Mouse (Mus musculus): ENCODE data around the gene Zfp385b.

Zfp385b gene

DNA sequence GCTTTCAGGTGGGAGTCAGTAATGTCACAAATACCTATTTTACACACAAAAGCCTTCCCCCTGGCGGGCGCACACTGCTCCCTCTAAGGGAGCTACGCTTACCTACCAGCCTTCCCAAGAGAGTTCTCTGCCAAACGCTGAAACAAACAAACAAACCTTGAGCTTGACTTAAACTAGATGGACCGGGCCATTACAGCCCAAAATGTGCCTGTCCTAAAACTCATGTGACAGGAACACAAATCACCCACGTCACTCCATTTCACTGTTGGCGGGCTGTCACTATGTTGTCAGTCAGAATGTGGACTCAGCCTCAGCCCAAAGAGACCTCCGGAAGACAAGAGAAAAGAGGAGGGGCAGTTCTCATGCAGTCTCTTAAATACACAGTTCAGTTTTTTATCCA lies 300.7 kb downstream of the Zfp385b start:
- DNase-seq (ENCODE audit: low spot score in 2 of 2) = no peak

DNA sequence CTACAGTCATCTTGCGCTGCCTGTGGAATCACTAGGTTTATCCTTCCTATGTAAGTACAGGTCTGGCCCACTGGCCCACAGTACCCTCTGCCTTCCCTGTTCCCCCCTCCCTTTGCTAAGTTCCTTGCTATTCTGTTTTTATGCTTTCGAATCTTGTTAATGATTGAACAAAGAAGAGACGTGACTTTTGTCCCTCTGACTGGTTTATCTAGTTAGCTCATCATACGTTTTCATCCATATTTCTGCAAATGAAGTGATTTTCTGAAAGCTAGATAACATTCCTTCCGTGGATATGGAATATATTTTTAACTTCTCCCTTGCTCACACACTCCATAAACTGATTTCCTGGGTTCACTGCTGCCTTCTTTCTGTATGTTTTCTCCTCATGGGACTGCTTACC lies 302.8 kb downstream of the Zfp385b start:
- DNase-seq (ENCODE audit: low spot score in 2 of 2) = no peak

DNA sequence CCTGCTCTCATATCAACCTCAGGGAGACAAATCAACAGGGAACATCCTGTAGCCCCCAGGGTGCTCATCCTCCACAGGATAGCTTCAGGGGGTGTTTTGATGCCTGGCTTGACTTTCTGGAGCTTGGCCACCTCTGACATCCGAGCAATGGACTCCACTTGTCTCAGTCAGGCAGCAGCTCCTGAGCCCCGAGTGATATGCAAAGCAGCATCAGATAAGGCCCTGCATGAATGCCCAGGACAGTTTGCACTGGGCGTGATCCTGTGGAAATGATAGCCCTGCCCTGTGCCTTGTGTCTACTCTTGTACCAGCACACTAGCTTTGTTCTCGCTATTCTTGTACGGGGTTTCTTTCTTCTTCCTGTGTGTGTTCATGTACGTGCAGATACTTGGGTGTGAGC lies 303.8 kb downstream of the Zfp385b start:
- DNase-seq (ENCODE audit: low spot score in 2 of 2) = no peak

DNA sequence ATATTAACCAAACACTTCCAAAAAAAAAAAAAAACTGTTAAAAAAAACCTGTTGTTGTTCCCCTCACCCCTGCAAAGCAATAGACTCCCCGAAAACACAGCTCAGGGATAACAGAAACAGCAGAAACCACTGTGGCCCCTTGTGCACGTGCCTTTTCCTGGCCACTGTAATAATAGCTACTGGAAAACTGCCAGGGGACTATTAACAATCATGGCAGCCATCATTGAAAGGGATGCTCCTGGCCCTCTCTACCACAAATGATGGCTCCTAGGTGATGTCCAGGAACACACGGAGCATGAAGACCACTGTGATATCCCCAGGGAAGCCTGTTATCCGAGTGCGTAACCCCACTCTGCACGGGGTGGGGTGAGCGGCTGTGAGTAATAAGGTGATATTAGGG lies 304.4 kb downstream of the Zfp385b start:
- no peak for DNase-seq (ENCODE audit: low spot score in 2 of 2)

DNA sequence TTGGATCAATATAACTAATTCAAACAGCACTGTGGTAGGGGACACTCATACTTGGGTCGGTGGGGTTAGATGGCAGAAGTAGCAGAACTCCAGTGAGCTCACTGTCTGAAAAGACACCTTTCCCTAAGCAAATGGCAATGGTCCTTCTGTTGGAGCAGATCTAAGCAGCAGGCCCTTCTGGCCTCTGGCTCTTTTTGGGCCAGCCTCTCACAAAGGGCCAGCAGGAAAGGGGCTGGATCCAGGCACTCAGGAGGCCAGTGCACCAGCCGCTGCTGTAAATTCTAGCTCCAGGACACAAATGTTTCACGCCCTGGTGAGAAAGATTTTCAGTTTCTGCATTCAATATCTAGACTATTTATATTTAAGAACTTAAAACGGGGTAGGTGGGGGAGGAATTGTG lies 305.0 kb downstream of the Zfp385b start:
- DNase-seq (ENCODE audit: low spot score in 2 of 2) = no peak

DNA sequence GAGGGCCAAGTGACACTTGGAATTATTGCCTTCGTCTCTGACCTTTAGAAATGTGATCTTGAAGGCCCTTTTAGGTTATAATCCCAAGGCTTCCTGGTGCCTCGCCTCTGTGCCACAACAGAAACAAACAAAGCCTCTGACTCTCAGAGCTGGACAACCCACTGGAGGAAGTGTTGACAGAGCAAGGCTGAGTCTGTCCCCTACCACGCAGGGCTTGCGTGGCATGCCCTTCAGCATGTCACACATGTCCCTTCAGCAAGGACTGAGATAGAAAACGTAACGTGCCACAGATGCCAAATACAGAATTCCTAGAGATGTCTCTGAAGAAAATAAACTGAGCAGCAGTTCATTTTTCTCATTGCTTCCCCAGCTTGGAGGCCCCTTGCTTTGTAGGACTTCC lies 310.7 kb downstream of the Zfp385b start:
- no peak for DNase-seq (ENCODE audit: low spot score in 2 of 2)

DNA sequence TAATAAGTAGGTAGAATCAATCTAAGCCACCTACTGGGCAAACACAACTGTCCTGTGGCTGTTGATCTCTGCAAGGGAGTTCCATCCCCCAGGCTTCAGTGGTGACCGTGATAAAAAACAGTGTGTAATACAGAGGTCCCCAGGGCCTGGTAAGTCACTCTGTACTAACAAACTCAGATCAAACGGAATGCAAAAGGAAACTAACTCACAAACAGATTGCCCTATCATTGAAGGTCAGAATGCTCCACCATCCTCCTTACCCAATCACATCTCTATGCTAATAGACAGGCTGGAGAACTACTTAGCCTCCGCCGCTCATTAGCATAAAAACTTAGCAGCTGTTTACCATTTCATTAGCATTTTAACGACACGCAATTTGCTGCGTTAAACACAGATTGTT lies 313.1 kb downstream of the Zfp385b start:
- no peak for DNase-seq (ENCODE audit: low spot score in 2 of 2)

DNA sequence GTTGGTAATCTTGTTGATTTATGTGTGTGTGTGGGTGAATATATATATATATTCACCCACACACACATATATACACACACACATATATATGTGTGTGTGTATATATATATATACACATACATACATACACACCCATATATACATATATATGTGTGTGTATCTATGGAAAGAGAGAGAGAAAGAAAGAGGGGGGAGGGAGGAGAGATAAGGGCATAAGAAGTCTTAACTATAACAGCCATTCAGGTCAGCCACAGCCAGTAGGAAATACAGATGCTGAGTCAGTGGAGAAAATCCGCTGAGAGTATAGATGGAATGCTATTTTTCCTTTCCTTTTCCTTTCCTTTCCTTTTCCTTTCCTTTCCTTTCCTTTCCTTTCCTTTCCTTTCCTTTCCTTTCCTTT lies 313.8 kb downstream of the Zfp385b start:
- no peak for DNase-seq (ENCODE audit: low spot score in 2 of 2)

DNA sequence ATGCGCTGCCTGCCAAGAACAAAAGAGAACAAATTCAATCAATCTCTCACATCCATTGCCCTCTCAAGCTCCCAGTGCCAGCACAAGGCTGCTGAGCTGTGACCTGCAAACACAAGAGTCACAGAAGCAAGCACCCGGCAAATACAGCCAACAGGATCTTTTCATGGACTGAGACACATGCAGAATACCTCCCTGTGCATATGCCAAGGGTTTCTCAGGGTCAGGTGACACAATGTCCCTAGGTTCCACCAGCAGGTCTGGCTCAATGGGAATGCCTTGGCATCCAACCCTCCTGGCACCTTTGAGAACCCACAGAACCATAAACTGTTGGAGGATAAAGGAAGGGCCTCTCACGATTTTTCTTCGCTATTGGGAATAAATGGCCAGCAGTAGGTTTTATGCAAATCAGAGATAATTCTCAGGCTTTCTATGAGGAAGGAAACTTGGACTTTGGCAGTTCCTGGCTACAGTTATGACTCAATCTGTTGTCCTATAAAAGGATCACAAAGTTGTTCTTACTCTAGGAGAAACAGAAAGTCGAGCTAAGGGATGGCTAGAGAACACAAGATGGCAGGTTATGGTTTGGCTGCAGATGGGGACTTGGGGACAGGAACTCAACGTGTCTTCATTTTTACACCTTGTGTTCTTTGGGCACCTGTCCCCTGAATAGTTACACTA lies 315.6 kb downstream of the Zfp385b start:
- no peak for DNase-seq (ENCODE audit: low spot score in 2 of 2)

DNA sequence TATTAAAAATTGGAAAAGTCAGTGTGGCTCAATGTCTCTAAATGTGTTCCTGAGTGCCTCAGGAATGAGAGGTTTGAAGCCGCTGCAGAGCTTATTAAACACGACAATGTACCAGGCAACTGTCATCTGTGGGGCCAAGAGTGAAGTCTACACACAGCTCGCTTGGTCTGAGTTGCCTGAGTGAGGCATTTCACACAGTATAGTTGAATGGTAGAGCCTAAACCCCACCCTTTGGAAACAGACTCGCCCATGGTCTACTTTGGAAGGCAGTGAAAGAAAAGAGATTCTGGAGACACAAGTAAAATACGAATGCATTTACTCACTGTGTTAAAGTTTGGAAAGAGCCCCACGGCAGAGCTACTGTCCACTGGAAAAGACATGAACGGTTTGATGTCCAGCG lies 316.2 kb downstream of the Zfp385b start:
- no peak for DNase-seq (ENCODE audit: low spot score in 2 of 2)

DNA sequence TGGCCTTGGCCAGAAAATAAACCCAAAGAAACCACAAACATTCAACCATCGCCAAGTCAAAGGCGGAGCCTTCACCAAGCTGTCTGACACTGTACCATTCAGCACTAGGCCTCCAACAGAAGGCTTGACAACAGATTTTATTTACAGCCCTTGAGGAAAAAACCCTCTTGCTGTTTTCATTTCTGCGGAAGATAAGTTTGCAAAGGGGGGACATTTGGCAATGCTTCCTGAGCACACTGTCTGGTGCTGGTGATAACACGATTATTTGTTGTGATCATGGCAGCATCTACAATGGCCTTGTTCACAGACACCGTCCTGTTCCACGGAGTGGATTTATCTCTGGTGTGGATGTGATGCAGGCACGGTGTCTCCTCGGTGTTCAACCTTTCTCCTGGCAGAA lies 317.0 kb downstream of the Zfp385b start:
- no peak for DNase-seq (ENCODE audit: low spot score in 2 of 2)

DNA sequence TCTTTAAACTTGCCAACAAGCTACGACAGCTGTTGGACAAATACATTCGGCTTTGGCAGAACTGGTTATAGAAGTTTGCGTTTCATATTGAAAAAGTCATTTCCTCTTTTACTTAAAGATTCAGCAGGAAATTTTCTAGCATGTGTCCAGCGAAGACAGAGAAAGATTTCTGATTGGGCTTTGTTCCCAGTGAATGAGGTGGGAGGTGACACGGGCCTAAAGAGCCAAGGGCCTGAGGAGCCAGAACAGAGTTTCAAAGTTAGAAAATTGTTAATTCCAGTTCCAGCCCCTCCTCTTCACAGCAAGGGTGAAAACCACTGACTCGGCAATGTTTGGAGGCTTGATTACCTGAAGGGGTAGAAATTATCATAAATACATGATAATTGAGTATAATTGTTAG lies 319.0 kb downstream of the Zfp385b start:
- DNase-seq (ENCODE audit: low spot score in 2 of 2) = no peak

DNA sequence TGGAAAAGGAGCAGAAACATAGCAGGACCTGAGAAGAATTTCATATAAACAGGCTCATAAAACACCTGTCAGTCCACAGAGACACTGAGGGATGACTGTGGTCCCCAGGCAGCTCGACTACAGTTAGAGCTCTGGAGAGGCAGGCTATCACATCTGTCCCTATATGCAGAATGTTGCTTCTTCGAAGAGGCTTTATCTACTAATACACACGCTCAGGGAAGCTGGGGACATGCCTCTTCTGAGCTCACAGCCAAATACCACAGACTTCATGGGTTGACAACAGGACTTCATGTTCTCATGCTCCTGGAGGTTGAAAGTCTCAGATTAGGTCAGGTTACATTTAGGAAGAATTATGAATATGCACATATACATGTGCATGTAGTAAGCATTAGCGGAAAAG lies 321.1 kb downstream of the Zfp385b start:
- no peak for DNase-seq (ENCODE audit: low spot score in 2 of 2)

DNA sequence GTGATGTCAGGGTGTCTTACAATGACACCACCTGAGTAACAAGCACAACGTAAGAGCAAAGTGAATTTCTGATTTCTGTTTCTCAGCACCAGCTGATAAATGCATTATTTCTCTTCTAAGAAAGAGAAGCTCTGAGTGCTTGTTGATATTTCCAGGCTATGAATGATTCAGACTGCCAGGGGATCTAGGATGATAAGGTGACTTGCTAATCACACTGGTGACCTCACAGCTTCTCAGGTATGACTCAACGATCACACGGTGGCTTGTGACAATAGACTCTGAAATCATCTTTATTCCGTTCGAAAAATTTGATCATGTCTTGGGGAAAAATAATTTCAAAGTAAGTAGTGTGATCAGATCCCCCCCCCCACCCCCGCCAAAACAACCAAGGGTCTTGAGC lies 321.5 kb downstream of the Zfp385b start:
- no peak for DNase-seq (ENCODE audit: low spot score in 2 of 2)

DNA sequence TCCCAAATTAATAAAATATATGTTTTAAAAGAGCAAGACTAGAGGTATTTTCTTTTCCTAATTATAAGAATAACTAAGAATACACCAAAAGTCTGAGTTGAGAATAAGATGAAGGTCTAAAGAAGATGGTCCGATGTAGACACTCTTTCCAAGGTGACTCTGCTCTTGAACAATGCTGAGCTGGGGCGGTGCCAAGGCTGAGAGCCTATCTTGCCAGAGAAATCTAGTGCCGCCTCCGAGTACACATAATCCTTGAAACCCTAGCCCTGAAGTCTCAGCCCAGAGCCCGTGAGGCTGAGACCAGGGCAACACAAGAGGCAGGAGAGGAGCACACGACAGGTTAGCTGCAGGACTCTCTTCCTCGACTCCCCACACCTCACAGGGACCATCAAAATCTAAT lies 323.4 kb downstream of the Zfp385b start:
- no peak for DNase-seq (ENCODE audit: low spot score in 2 of 2)

DNA sequence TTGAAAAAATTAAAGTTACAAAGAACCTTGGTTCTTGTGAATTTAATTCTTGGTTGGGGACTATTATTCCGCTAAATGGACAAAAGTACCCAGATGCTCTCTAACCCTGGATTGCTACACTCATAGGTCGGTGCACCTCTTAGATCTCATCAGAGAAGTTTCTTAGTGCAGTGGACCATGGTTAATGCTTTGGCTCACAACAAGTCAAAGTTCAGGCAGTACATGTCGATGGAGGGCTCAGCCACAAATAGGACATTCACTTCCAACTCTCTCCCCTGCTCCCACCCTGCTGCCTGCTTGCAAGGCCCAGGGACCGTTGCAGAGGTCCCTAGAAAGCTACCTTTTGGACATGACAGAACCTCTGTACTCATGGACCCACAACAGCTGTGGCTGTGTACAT lies 324.1 kb downstream of the Zfp385b start:
- no peak for DNase-seq (ENCODE audit: low spot score in 2 of 2)

DNA sequence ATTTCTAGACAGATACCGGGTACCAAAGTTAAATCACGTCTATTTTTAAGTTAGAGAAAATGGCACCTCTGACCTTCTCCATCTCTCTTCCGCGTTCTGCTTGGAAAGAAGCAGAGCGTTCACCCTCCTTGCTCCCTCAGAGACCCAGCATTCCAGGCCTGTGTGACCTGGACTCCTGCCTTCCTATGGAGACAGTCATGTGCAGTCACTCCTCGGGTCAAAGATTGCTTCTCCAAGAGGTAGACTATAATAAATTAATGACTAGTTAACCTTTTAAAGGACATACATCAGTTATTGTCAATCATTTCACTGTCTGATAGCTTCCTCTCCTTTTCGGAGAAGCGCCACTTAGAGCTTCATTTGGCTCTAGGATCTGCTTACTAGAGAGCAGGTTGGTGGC lies 325.7 kb downstream of the Zfp385b start:
- DNase-seq (ENCODE audit: low spot score in 2 of 2) = no peak

DNA sequence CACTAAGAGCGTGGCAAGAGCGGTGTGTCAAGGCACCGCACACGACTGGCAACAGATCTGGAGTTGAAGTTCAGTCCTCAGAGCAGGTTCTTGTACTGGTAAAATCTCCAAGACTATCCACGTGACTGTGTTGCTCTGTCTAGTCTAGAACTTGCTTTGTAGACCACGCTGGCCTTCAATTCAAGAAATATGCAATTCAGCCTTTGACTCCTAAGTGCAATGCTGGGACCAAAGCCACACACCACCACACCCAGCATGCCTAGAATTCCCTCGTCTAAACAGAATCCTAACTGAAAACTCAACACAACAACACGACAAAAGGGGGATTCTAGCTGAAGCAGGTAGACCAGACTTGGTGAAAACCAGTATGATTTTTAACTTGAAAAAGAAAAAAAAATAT lies 332.3 kb downstream of the Zfp385b start:
- no peak for DNase-seq (ENCODE audit: low spot score in 2 of 2)

DNA sequence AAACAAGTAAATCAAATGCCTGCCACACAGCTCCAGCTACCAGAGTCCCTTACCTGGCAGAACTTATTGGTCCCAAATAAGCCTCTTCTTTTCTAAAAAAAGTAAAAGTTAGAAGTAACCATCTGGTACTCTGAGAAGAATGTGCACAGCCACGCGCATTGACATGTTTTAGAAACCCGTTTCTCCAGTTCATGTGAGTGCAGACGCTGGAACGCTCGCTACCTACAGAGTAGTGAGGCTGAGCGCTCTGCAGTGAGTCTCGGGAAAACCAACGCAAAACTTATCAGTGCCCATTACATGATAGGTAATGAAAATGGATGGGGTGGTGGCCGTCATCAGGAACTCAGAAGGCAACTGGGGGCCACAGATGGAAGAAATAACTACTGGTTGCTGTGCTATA lies 338.2 kb downstream of the Zfp385b start:
- DNase-seq (ENCODE audit: low spot score in 2 of 2) = no peak

DNA sequence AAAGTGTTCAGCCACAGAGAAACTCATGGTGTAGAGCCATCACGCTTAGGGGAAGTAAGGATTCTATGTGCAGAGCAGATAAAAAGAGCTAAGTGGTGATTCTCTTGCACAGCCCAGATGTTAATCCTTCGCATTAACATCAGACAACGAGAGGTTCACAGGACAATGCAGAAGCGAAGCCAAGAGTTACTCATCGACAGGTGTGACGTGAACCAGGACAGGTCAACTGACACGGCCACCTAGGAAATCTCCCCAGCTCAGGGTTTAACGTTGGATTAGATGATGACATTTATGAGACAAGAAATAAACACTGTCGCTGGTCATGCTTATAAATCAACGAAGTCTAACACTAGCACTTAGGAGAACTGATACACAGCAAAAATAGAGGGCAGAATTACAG lies 341.9 kb downstream of the Zfp385b start:
- no peak for DNase-seq (ENCODE audit: low spot score in 2 of 2)

DNA sequence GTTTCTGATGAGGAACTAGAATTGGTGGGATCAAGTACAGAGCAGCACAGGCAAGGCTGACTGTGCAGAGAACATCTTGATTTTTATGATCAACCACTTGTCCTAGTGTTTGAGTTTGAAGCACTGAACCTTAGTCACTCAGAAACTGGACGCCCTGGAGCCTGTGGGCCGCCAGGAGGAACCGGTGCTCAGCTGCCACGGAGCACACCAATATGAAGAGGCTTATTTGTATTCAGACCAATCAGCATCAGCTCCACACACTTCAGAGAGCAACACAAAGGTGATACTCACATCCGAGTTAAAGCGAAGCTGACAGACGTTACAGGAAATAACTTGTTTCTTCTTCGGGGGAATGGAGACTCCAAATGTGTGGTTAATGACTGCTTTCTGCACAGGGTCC lies 343.0 kb downstream of the Zfp385b start:
- no peak for DNase-seq (ENCODE audit: low spot score in 2 of 2)

DNA sequence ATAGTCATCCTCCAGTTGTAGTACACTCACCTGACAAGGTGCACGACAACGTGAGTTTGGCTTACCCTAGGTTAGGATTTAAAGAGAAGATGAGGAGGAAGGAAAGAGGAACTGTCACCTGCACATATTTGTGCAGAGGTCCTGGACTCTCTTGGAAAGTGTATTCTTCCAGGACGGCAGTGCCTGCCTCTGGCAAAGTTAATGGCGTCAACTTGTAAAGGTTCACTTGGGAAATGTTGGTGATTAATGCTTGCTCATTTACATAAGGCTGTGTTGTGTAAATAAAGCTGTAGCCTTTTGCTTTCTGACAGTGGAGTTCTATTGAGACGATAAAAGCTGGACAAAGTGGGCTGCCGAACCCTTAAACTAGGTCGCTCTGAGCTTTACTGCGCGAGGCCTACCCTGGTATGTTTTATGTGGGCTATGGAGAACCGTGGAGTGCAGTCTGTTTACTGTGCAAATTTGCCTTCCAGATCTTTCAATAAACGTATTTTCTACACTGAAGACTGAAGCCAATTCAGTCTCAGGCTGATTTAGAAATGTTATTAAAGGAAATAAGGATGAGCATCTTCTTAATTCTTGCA lies 347.1 kb downstream of the Zfp385b start:
- DNase-seq (ENCODE audit: low spot score in 2 of 2) = no peak

DNA sequence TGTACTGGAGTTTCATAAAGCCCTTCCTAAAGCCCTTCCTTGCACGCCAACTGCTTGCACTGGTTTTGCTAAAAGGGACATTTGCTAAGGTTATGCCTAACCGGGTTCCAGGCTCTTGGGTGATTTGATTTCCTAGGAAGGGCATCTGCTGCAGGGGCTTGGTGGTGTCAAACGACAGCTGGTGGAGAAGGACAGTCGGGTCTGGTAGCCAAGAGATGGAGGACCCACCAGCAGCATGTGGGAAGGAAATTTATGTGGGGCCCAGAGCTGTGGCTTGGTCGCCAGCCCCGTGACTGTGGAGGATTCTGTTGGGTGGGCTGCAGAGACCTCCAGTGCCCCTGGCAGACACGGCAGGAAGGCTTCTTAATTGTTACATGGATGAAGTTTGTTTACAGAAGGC lies 348.7 kb downstream of the Zfp385b start:
- no peak for DNase-seq (ENCODE audit: low spot score in 2 of 2)

DNA sequence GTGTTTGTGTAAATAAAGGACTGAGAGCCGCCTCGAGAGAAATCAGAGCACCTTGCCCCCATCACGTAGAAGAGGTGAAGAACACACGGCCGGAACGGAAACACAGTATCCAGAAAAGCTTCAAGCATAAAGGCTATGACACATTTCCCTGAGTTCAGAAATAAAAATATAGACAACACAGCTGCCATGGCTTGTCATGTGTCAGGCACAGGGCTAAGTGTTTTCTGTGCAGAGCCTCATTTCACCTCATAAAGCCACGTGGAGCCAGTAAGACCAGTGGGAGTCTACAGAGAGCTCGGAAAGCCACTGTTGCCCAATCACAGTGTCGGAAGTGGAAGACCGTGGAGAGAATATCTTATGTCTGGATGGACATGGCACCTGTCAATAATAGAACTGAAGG lies 358.0 kb downstream of the Zfp385b start:
- DNase-seq (ENCODE audit: low spot score in 2 of 2) = no peak
